ENCODE assay signal across 9 mouse cellular contexts in the genomic region with DNA sequence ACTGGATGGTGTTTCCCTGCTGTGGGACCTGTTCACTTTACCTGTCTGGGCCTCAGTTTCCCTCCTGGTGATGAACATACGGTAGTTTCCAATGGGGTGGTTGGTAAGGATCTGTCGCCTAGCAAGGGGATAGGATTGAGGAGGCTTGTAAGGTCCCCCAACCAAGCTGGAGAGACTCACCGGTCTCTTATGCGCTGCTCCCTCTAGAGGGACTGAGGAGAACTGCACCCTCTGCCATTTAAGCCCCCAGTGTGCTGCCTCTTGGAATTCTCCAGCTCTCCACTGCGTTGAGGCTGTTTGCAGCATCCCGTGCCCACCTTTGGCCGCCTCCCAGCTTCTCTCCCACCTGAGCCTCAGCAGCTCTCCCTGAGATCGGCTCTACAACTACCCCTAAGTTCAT.
DNase-seq lines count a peak whose midpoint lies in the region; ATAC-seq and TF ChIP-seq lines count a peak whose summit lies in the region.
"Had no signal": no experiment of that assay in that cellular context is flagged by ENCODE, and none has a peak within 500 bp of the region (broad histone marks: within the 10 kb centered on the region; RNA-seq: fewer than 3 reads in every experiment).

No protein-coding gene starts in this region.

- no peaks in the 10 kb centered on the region for H3K4me1 ChIP-seq in heart, postnatal 0 days (ENCODE audit: control insufficient read depth, insufficient read depth)

- H3K36me3 ChIP-seq in heart, postnatal 0 days (replicated peaks; ENCODE audit: control insufficient read depth, insufficient read depth, low read length) = no peaks in the 10 kb centered on the region
- H3K36me3 ChIP-seq: neural tube, embryonic 12.5 days had no signal

- H3K9me3 ChIP-seq in heart, postnatal 0 days (replicated peaks; ENCODE audit: control insufficient read depth, low read length) = no peaks in the 10 kb centered on the region
- H3K9me3 ChIP-seq: neural tube, embryonic 12.5 days had no signal

- no peak overlapping the region for H3K9ac ChIP-seq in heart, postnatal 0 days (replicated peaks; ENCODE audit: low read depth, low read length)
- H3K9ac ChIP-seq: neural tube, embryonic 12.5 days had no signal

- no peak overlapping the region for H3K27ac ChIP-seq in heart, postnatal 0 days (ENCODE audit: low read depth)
- H3K27ac ChIP-seq: neural tube, embryonic 12.5 days had no signal

- 0 out of 2 replicates have a peak, but pooled peaks have one; percentile 24 for TF ChIP-seq CTCF in heart, postnatal 0 days (IDR thresholded peaks at IDR 0.05; ENCODE audit: low read depth)

- no peak overlapping the region for H3K4me3 ChIP-seq in heart, postnatal 0 days (ENCODE audit: low read depth, low read length)
- H3K4me3 ChIP-seq: neural tube, embryonic 12.5 days had no signal

- no peak for TF ChIP-seq EP300 in heart, postnatal 0 days (IDR thresholded peaks at IDR 0.05; ENCODE audit: low read depth)

- no peak for DNase-seq in heart, postnatal 0 days (ENCODE audit: low spot score)
- DNase-seq in heart, adult 18-20 months = no peak
- peak; percentile 21 for DNase-seq in thymus, postnatal 14 days
- DNase-seq in thymus, postnatal 25 days = no peak
- DNase-seq in induced T-regulatory cell, adult 2 months (ENCODE audit: low read depth) = peak; percentile 60
- DNase-seq in adrenal gland, postnatal 4 days (ENCODE audit: low spot score in 2 of 2) = no peak
- DNase-seq in heart, postnatal 36 days = no peak
- no peak for DNase-seq in frontal cortex, postnatal 10 days (ENCODE audit: low spot score in 2 of 2)

- no peak for ATAC-seq in heart, postnatal 0 days (ENCODE audit: insufficient read depth, low read depth)

- H3K4me2 ChIP-seq in heart, postnatal 0 days (ENCODE audit: low read depth, low read length) = no peak overlapping the region
- H3K4me2 ChIP-seq: neural tube, embryonic 12.5 days had no signal

- intact Hi-C loops in heart, postnatal 36 days (cut with DNase I) = no loop called here

- WGBS in heart, postnatal 0 days = 51% methylated on average over 8 of the region's 8 CpGs

- 0 out of 2 replicates have a peak, but pooled peaks cover 3% of the 10 kb centered on the region for H3K27me3 ChIP-seq in heart, postnatal 0 days (ENCODE audit: control insufficient read depth, insufficient read depth, low read length)
- H3K27me3 ChIP-seq: neural tube, embryonic 12.5 days had no signal

Comparison
In these comparisons a context has a peak if more than half of its experiments do, and no peak if none do; other contexts are left out.
1. DNase-seq: peak in thymus, postnatal 14 days (single experiment) and induced T-regulatory cell, adult 2 months (single experiment); none in heart, postnatal 0 days (single experiment), heart, adult 18-20 months (0 of 2), thymus, postnatal 25 days (single experiment), adrenal gland, postnatal 4 days (0 of 2), heart, postnatal 36 days (0 of 2) and frontal cortex, postnatal 10 days (0 of 2).